Mouse (Mus musculus) layer of hippocampus, adult 9-11 months (tissue): ENCODE results near the gene Prkn.

Experiments
- DNase-seq: peaks from one replicate; pipeline ENCODE4 v3.0.0; 2022

Gene Prkn

GRCm38 (mm10) chr17:12059041-12059440, 1218.9 kb downstream of the Prkn start:
- DNase-seq: no peak

- no peak for DNase-seq
These were observed 1221.2 kb downstream of the Prkn start for GRCm38 (mm10) chr17:12061381-12061780.

- no peak for DNase-seq
These were observed 1222.7 kb downstream of the Prkn start for GRCm38 (mm10) chr17:12062861-12063260.

GRCm38 (mm10) chr17:12063533-12063932, 1223.3 kb downstream of the Prkn start:
- DNase-seq: no peak

GRCm38 (mm10) chr17:12066054-12066453, 1225.9 kb downstream of the Prkn start:
- DNase-seq: no peak

GRCm38 (mm10) chr17:12076816-12077215, 1236.6 kb downstream of the Prkn start:
- no peak for DNase-seq

GRCm38 (mm10) chr17:12080656-12081495, 1240.7 kb downstream of the Prkn start:
- no peak for DNase-seq

- DNase-seq: no peak
These were observed 1242.0 kb downstream of the Prkn start for GRCm38 (mm10) chr17:12082201-12082600.

GRCm38 (mm10) chr17:12090261-12090927, 1250.2 kb downstream of the Prkn start:
- no peak for DNase-seq

- DNase-seq: no peak
These were observed 1252.8 kb downstream of the Prkn start for GRCm38 (mm10) chr17:12092901-12093564.

GRCm38 (mm10) chr17:12094016-12094415, 1253.8 kb downstream of the Prkn start:
- DNase-seq: no peak

- DNase-seq: peak; percentile 43
These were observed 1254.8 kb downstream of the Prkn start for GRCm38 (mm10) chr17:12094827-12095590.

GRCm38 (mm10) chr17:12099415-12099814, 1259.2 kb downstream of the Prkn start:
- DNase-seq: no peak

GRCm38 (mm10) chr17:12102326-12102725, 1262.1 kb downstream of the Prkn start:
- DNase-seq: no peak

GRCm38 (mm10) chr17:12103781-12104180, 1263.6 kb downstream of the Prkn start:
- DNase-seq: no peak

GRCm38 (mm10) chr17:12104245-12104644, 1264.1 kb downstream of the Prkn start:
- no peak for DNase-seq

GRCm38 (mm10) chr17:12104690-12105089, 1264.5 kb downstream of the Prkn start:
- no peak for DNase-seq

- DNase-seq: peak; percentile 26
These were observed 1266.1 kb downstream of the Prkn start for GRCm38 (mm10) chr17:12106255-12106654.
